Mouse (Mus musculus): ENCODE results near the gene Atxn1. TPM values are rescaled to one million over a fixed set of nuclear protein-coding genes. Genes with fewer than 3 reads are reported as not detected.
A peak's percentile ranks its signal among the peaks of the same experiment; 100 is the strongest.

Gene Atxn1
- polyA plus RNA-seq, 1 experiment from 2014 or later: 8.3 TPM

- no peaks in the 10 kb centered on the region for H3K27me3 ChIP-seq
- no peak for DNase-seq (ENCODE audit: low read depth, low spot score)
- no peak for ATAC-seq
- in situ Hi-C loops (cut with MboI; ENCODE audit: low pct_unique_long_range_greater_than_20kb): no loop called here
- POLR2A ChIA-PET: interaction anchor here (0.6 to 1.0 kb wide), 5 partner anchors 19 to 923 kb away, joined by 3 to 5 read pairs (median 4); no protein-coding TSS in a partner anchor
- CTCF ChIA-PET: no interaction called here
- TF ChIP-seq CTCF (IDR thresholded peaks at IDR 0.05): no peak
These were observed 93.3 kb downstream of the Atxn1 start for GRCm38 (mm10) chr13:45871554-45871953.

- DNase-seq (ENCODE audit: low read depth, low spot score) (no peak), ATAC-seq (no peak)
- in situ Hi-C loops (cut with MboI; ENCODE audit: low pct_unique_long_range_greater_than_20kb): no loop called here
- no peak for TF ChIP-seq CTCF (IDR thresholded peaks at IDR 0.05)
- H3K27me3 ChIP-seq: no peaks in the 10 kb centered on the region
- ChIA-PET POLR2A (no interaction called here), CTCF (no interaction called here)
These were observed 95.9 kb downstream of the Atxn1 start for GRCm38 (mm10) chr13:45868886-45869285.

GRCm38 (mm10) chr13:45867273-45867672, 97.5 kb downstream of the Atxn1 start:
- DNase-seq (ENCODE audit: low read depth, low spot score) (peak; percentile 67), ATAC-seq (no peak)
- TF ChIP-seq CTCF (IDR thresholded peaks at IDR 0.05): no peak
- in situ Hi-C loops (cut with MboI; ENCODE audit: low pct_unique_long_range_greater_than_20kb): no loop called here
- ChIA-PET POLR2A (interaction anchor here (0.7 kb wide), 1 partner anchor 9 kb away, joined by 3 read pairs; no protein-coding TSS in a partner anchor), CTCF (no interaction called here)
- H3K27me3 ChIP-seq: no peaks in the 10 kb centered on the region

GRCm38 (mm10) chr13:45866615-45867245, 98.1 kb downstream of the Atxn1 start:
- in situ Hi-C loops (cut with MboI; ENCODE audit: low pct_unique_long_range_greater_than_20kb): no loop called here
- ATAC-seq (no peak), DNase-seq (ENCODE audit: low read depth, low spot score) (no peak)
- H3K27me3 ChIP-seq: no peaks in the 10 kb centered on the region
- POLR2A ChIA-PET: interaction anchor here (0.6 to 0.7 kb wide), 2 partner anchors 9 to 10 kb away, joined by 3 to 5 read pairs; no protein-coding TSS in a partner anchor
- CTCF ChIA-PET: no interaction called here
- TF ChIP-seq CTCF (IDR thresholded peaks at IDR 0.05): no peak

- ATAC-seq: no peak
- DNase-seq (ENCODE audit: low read depth, low spot score): no peak
- CTCF ChIA-PET: interaction anchor here (0.7 kb wide), 1 partner anchor 23 kb away, joined by 3 read pairs; no protein-coding TSS in a partner anchor
- H3K27me3 ChIP-seq: no peaks in the 10 kb centered on the region
- POLR2A ChIA-PET: no interaction called here
- in situ Hi-C loops (cut with MboI; ENCODE audit: low pct_unique_long_range_greater_than_20kb): no loop called here
- TF ChIP-seq CTCF (IDR thresholded peaks at IDR 0.05): no peak
These were observed 99.2 kb downstream of the Atxn1 start for GRCm38 (mm10) chr13:45865620-45866019.

GRCm38 (mm10) chr13:45863779-45864178, 101.0 kb downstream of the Atxn1 start:
- ChIA-PET CTCF (interaction anchor here (1.5 kb wide), 1 partner anchor 14 kb away, joined by 4 read pairs; no protein-coding TSS in a partner anchor), POLR2A (no interaction called here)
- DNase-seq (ENCODE audit: low read depth, low spot score) (no peak), ATAC-seq (no peak)
- in situ Hi-C loops (cut with MboI; ENCODE audit: low pct_unique_long_range_greater_than_20kb): no loop called here
- TF ChIP-seq CTCF (IDR thresholded peaks at IDR 0.05): no peak
- H3K27me3 ChIP-seq: no peaks in the 10 kb centered on the region

GRCm38 (mm10) chr13:45861885-45862605, 102.8 kb downstream of the Atxn1 start:
- in situ Hi-C loops (cut with MboI; ENCODE audit: low pct_unique_long_range_greater_than_20kb): no loop called here
- TF ChIP-seq CTCF (IDR thresholded peaks at IDR 0.05): no peak
- no peaks in the 10 kb centered on the region for H3K27me3 ChIP-seq
- ATAC-seq (no peak), DNase-seq (ENCODE audit: low read depth, low spot score) (no peak)
- ChIA-PET POLR2A (interaction anchor here (0.6 kb wide), 1 partner anchor 19 kb away, joined by 5 read pairs; no protein-coding TSS in a partner anchor), CTCF (interaction anchor here (1.1 kb wide), 1 partner anchor 15 kb away, joined by 3 read pairs; no protein-coding TSS in a partner anchor)

- CTCF ChIA-PET: no interaction called here
- DNase-seq (ENCODE audit: low read depth, low spot score) (no peak), ATAC-seq (no peak)
- no peak for TF ChIP-seq CTCF (IDR thresholded peaks at IDR 0.05)
- no peaks in the 10 kb centered on the region for H3K27me3 ChIP-seq
- POLR2A ChIA-PET: no interaction called here
- in situ Hi-C loops (cut with MboI; ENCODE audit: low pct_unique_long_range_greater_than_20kb): no loop called here
These were observed 103.7 kb downstream of the Atxn1 start for GRCm38 (mm10) chr13:45861098-45861580.

GRCm38 (mm10) chr13:45859081-45859709, 105.6 kb downstream of the Atxn1 start:
- in situ Hi-C loops (cut with MboI; ENCODE audit: low pct_unique_long_range_greater_than_20kb): no loop called here
- no peak for TF ChIP-seq CTCF (IDR thresholded peaks at IDR 0.05)
- ATAC-seq: no peak
- POLR2A ChIA-PET: no interaction called here
- no peaks in the 10 kb centered on the region for H3K27me3 ChIP-seq
- CTCF ChIA-PET: interaction anchor here (1.0 kb wide), 1 partner anchor 65 kb away, joined by 3 read pairs; no protein-coding TSS in a partner anchor
- DNase-seq (ENCODE audit: low read depth, low spot score): no peak

GRCm38 (mm10) chr13:45857416-45857815, 107.4 kb downstream of the Atxn1 start:
- CTCF ChIA-PET: no interaction called here
- ATAC-seq: no peak

More at GRCm38 (mm10) chr13:45857416-45857815, 107.4 kb downstream of the Atxn1 start:
- in situ Hi-C loops (cut with MboI; ENCODE audit: low pct_unique_long_range_greater_than_20kb): no loop called here
- no peak for DNase-seq (ENCODE audit: low read depth, low spot score)
- POLR2A ChIA-PET: no interaction called here
- H3K27me3 ChIP-seq: no peaks in the 10 kb centered on the region
- TF ChIP-seq CTCF (IDR thresholded peaks at IDR 0.05): no peak

All from Patski (cell line).